Mouse (Mus musculus): Measurements from ENCODE around the gene Dhx34. TPM values are rescaled to one million over a fixed set of nuclear protein-coding genes. Genes with fewer than 3 reads are reported as not detected.
"Not testable (repeated sequence)": the region's sequence is repeated elsewhere in the genome, so short reads cannot be mapped to it uniquely, and the experiment has no call there.

The Dhx34 gene
- polyA plus RNA-seq, 1 experiment = 11.7 TPM

DNA sequence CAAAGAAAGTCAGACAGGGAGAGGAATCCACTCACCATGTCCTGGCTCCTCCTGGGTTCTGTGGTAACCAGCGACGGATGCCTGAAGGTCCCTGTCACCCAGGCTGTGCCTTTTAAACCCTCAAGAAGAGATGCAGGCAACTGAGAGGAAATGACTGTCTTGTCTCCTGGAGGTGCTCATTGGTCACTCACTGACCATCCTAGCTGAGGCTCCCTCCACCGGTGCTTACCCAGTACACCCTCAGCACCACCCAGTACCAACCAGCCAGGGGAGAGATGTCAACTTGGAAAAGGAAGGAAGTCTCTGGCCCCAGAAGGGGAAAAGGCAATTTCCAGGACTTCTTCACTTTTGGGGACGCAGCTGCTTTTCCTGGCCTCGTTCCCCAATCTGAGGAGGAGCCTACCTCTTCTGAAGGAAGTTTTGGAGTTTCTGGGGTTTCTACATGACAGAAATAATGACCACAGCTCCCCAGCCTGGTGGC, 37.3 kb upstream of the Dhx34 start, which contains the start of gene C5ar1:
Gene C5ar1, minus strand, starts transcription at position 431 of the 481 bp plus-strand sequence.
- no peaks in the 10 kb centered on the region for H3K27me3 ChIP-seq (ENCODE audit: control insufficient read depth, insufficient read depth, low read length)
- WGBS = 85% methylated on average over 5 of the region's 5 CpGs

DNA sequence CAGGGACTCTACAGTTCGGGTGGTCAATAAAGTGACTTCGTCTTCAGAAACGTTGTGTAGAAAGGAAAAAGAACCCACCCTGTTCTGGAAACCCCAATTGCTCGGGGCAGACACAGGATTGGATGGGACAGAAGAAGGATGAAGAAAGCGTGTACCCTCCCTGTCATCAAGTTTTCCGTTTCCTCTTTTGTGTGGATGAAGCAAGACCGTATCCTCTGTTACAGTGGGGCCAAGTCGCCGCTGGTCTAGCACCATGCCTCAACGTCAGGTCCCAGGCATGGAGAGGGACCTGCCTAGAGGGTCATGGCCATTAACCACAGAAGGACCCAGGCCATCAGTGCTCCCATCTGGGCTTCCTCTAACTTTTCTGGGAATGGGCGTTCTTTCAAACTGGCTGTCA, 36.0 kb upstream of the Dhx34 start:
- no peak overlapping the region for H3K4me3 ChIP-seq (replicated peaks; ENCODE audit: insufficient read depth, low read depth, low read length)
- no peak for DNase-seq
- TF ChIP-seq POLR2A (IDR thresholded peaks at IDR 0.05; ENCODE audit: borderline replicate concordance, insufficient read depth, low read length) (no peak), CTCF (IDR thresholded peaks at IDR 0.05; ENCODE audit: borderline replicate concordance, insufficient read depth, low read depth, low read length) (no peak)
- no peaks in the 10 kb centered on the region for H3K27me3 ChIP-seq (ENCODE audit: control insufficient read depth, insufficient read depth, low read length)
- no peaks in the 10 kb centered on the region for H3K4me1 ChIP-seq (ENCODE audit: control insufficient read depth, insufficient read depth, low read length)
- 86% methylated on average over 11 of the region's 11 CpGs for WGBS
- H3K27ac ChIP-seq (ENCODE audit: insufficient read depth, low read length) = no peak overlapping the region

More for the DNA sequence above, 37.3 kb upstream of the Dhx34 start, which contains the start of gene C5ar1:
- Histone ChIP-seq H3K4me1 (ENCODE audit: control insufficient read depth, insufficient read depth, low read length) (no peaks in the 10 kb centered on the region), H3K4me3 (replicated peaks; ENCODE audit: insufficient read depth, low read depth, low read length) (no peak within 1 kb of the TSS), H3K27ac (ENCODE audit: insufficient read depth, low read length) (no peak within 1 kb of the TSS)
- DNase-seq = no peak
- TF ChIP-seq POLR2A (IDR thresholded peaks at IDR 0.05; ENCODE audit: borderline replicate concordance, insufficient read depth, low read length) = no peak
- no peak for TF ChIP-seq CTCF (IDR thresholded peaks at IDR 0.05; ENCODE audit: borderline replicate concordance, insufficient read depth, low read depth, low read length)

DNA sequence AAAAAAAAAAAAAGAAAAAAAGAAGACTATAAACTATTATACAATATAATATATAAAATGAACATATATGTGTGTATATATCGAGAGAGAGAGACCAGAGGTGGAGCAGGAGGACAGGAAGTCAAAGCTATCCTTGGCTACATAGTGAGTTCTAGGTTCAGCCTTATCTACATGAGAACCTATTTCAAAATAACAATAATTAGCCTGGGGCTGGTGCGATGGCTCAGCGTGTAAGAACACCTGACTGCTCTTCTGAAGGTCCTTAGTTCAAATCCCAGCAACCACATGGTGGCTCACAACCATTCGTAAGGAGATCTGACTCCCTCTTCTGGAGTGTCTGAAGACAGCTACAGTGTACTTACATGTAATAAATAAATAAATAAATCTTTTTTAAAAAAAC, 34.1 kb upstream of the Dhx34 start:
- H3K4me3 ChIP-seq (replicated peaks; ENCODE audit: insufficient read depth, low read depth, low read length); H3K27me3 ChIP-seq (ENCODE audit: control insufficient read depth, insufficient read depth, low read length); DNase-seq; H3K4me1 ChIP-seq (ENCODE audit: control insufficient read depth, insufficient read depth, low read length); H3K27ac ChIP-seq (ENCODE audit: insufficient read depth, low read length): not testable (repeated sequence)
- 83% methylated on average over 4 of the region's 4 CpGs for WGBS

DNA sequence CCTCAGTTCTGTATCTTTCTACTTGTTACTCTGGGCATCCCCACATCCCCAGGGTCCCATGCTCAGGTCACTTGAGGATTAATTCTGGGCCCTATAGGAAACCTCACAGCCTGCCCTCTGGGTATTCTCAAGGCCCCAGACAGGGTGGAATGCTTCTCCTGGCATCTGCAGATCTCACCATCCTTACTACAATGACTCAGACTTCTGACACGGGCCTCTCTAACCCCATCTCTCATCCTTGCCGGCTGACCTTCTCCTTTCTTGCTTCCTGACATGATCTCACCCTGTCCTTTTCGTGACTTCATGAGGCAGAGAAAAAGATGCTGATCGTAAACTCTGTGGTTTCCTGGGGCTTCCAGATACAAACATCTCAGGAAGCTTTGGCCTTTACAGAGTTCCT, 32.4 kb upstream of the Dhx34 start:
- WGBS = 62% methylated on average over 4 of the region's 4 CpGs
- no peak for DNase-seq
- no peaks in the 10 kb centered on the region for H3K27me3 ChIP-seq (ENCODE audit: control insufficient read depth, insufficient read depth, low read length)
- H3K27ac ChIP-seq (ENCODE audit: insufficient read depth, low read length) = no peak overlapping the region
- TF ChIP-seq CTCF (IDR thresholded peaks at IDR 0.05; ENCODE audit: borderline replicate concordance, insufficient read depth, low read depth, low read length) (no peak), POLR2A (IDR thresholded peaks at IDR 0.05; ENCODE audit: borderline replicate concordance, insufficient read depth, low read length) (no peak)
- H3K4me3 ChIP-seq (replicated peaks; ENCODE audit: insufficient read depth, low read depth, low read length) = no peak overlapping the region
- H3K4me1 ChIP-seq (ENCODE audit: control insufficient read depth, insufficient read depth, low read length) = no peaks in the 10 kb centered on the region

DNA sequence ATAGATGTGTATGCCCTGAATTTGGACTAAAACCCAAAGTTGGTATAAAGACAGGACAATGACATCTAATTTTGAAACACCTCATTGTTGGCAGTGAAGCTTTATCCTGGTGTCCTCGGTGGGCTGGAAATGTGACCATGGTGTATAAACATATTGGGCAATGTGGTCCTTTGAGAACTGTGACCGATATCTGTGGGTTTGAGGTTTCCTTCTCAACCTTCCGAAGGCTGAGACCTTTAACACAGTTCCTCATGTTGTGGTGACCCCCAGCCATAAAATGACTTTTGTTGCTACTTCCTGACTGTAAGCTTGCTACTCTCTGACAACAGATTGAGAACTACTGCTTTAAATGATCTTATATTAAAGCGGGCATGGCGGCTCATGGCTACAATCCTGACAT, 28.9 kb upstream of the Dhx34 start:
- TF ChIP-seq POLR2A (IDR thresholded peaks at IDR 0.05; ENCODE audit: borderline replicate concordance, insufficient read depth, low read length) = no peak
- no peak for TF ChIP-seq CTCF (IDR thresholded peaks at IDR 0.05; ENCODE audit: borderline replicate concordance, insufficient read depth, low read depth, low read length)
- no peaks in the 10 kb centered on the region for H3K27me3 ChIP-seq (ENCODE audit: control insufficient read depth, insufficient read depth, low read length)
- WGBS = 92% methylated on average over 5 of the region's 5 CpGs
- H3K4me1 ChIP-seq (ENCODE audit: control insufficient read depth, insufficient read depth, low read length) = no peaks in the 10 kb centered on the region
- no peak for DNase-seq
- H3K27ac ChIP-seq (ENCODE audit: insufficient read depth, low read length) = no peak overlapping the region
- H3K4me3 ChIP-seq (replicated peaks; ENCODE audit: insufficient read depth, low read depth, low read length) = no peak overlapping the region

DNA sequence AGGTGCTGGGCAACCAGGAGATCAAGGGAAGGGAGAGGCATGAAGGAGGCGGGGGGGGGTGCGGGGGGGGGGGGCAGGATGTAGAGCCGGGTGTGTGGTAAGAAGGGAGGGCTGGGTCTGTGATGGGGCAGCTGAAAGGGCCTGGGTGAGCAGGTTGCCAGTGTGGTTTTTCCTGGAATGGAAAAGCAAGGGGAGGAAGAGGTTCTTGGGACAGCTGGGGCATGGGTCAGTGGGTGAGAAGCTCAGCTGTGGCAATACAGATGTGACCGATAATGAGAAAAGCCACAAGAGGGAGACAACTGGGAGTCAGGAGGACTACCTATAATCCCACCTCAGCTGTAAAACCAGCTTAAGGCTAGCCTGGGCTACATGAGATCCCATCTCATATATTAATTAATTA, 24.1 kb upstream of the Dhx34 start:
- WGBS = 48% methylated on average over 2 of the region's 4 CpGs
- no peak overlapping the region for H3K4me3 ChIP-seq (replicated peaks; ENCODE audit: insufficient read depth, low read depth, low read length)
- no peak overlapping the region for H3K27ac ChIP-seq (ENCODE audit: insufficient read depth, low read length)

DNA sequence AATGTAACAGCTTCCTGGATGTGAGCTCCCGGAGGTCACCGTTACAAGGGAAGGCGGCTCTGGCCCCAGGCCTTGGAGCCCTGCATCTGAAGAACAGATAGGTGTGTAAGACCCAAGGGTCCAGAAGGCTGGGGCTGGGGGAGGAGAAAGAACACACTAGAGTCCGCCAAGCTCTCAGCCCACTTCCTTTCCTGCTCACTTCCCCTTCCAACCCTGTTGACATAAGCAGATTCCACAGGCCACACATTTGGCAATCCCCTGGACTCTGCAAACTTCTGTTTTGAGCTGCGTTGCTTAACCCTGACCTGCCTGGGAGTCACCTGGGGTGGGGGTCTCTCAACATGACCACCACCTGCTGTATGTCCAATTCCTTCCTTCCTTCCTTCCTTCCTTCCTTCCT, 22.2 kb upstream of the Dhx34 start, which contains the start of gene C5ar2:
Gene C5ar2, minus strand, starts transcription at position 88 of the 400 bp plus-strand sequence.
- TF ChIP-seq POLR2A (IDR thresholded peaks at IDR 0.05; ENCODE audit: borderline replicate concordance, insufficient read depth, low read length) (no peak), CTCF (IDR thresholded peaks at IDR 0.05; ENCODE audit: borderline replicate concordance, insufficient read depth, low read depth, low read length) (no peak)
- no peak within 1 kb of the TSS for H3K4me3 ChIP-seq (replicated peaks; ENCODE audit: insufficient read depth, low read depth, low read length)
- H3K27me3 ChIP-seq (ENCODE audit: control insufficient read depth, insufficient read depth, low read length) = no peaks in the 10 kb centered on the region
- no peak for DNase-seq
- H3K27ac ChIP-seq (ENCODE audit: insufficient read depth, low read length) = no peak within 1 kb of the TSS
- peaks cover 7% of the 10 kb centered on the region for H3K4me1 ChIP-seq (ENCODE audit: control insufficient read depth, insufficient read depth, low read length)
- 84% methylated on average over 5 of the region's 5 CpGs for WGBS

More for the DNA sequence above, 24.1 kb upstream of the Dhx34 start:
- no peaks in the 10 kb centered on the region for H3K27me3 ChIP-seq (ENCODE audit: control insufficient read depth, insufficient read depth, low read length)
- TF ChIP-seq POLR2A (IDR thresholded peaks at IDR 0.05; ENCODE audit: borderline replicate concordance, insufficient read depth, low read length) = no peak
- TF ChIP-seq CTCF (IDR thresholded peaks at IDR 0.05; ENCODE audit: borderline replicate concordance, insufficient read depth, low read depth, low read length) = no peak
- no peak for DNase-seq
- H3K4me1 ChIP-seq (ENCODE audit: control insufficient read depth, insufficient read depth, low read length) = no peaks in the 10 kb centered on the region

DNA sequence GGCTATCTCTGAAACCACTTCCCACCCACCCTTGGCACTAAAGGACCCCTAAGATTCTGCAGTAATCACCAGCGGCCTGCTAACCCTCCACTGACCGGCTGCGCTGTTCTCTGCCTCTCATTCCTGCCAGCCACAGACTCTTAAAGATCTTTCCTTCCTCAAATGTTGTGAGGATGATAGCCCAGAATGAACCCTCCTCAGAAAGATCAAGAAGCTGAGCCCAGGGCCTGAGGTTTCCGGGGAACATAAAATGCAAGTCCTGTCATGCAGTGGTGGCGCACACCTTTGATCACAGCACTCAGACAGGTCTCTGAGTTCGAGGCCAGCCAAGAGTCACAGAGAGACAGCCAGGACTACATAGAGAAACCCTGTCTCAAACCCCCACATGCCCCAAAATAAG, 20.4 kb upstream of the Dhx34 start:
- no peak for DNase-seq
- TF ChIP-seq POLR2A (IDR thresholded peaks at IDR 0.05; ENCODE audit: borderline replicate concordance, insufficient read depth, low read length) = no peak
- no peak for TF ChIP-seq CTCF (IDR thresholded peaks at IDR 0.05; ENCODE audit: borderline replicate concordance, insufficient read depth, low read depth, low read length)
- WGBS = 91% methylated on average over 6 of the region's 6 CpGs
- Histone ChIP-seq H3K27ac (ENCODE audit: insufficient read depth, low read length) (no peak overlapping the region), H3K27me3 (ENCODE audit: control insufficient read depth, insufficient read depth, low read length) (no peaks in the 10 kb centered on the region), H3K4me3 (replicated peaks; ENCODE audit: insufficient read depth, low read depth, low read length) (no peak overlapping the region), H3K4me1 (ENCODE audit: control insufficient read depth, insufficient read depth, low read length) (peaks cover 7% of the 10 kb centered on the region)
